Mouse (Mus musculus) embryonic facial prominence, embryonic 10.5 days (tissue): ENCODE data around the gene Tubb2a. TPM values are rescaled to one million over a fixed set of nuclear protein-coding genes. Genes with fewer than 3 reads are reported as not detected.

Source experiments
- DNase-seq: peaks from one replicate; pipeline ENCODE4 v3.0.0-alpha.2; 2017; ENCODE audit warnings: low spot score
- H3K27ac ChIP-seq: fragments of 300-500 bp; sonication (generic); replicated peaks from 2 replicates; pipeline ENCODE4 v1.5.1; 2016; ENCODE audit warnings: mild to moderate bottlenecking
- H3K27me3 ChIP-seq: fragments of 300-500 bp; sonication (generic); replicated peaks from 2 replicates; pipeline ENCODE4 v1.6.1; 2016; ENCODE audit warnings: low read depth, mild to moderate bottlenecking; ENCODE audit not compliant: poor library complexity, severe bottlenecking
- H3K36me3 ChIP-seq: fragments of 300-500 bp; sonication (generic); replicated peaks from 2 replicates; pipeline ENCODE4 v1.6.1; 2016; ENCODE audit warnings: mild to moderate bottlenecking, moderate library complexity
- H3K4me1 ChIP-seq: fragments of 300-500 bp; sonication (generic); 2 replicates; pipeline ENCODE4 v1.6.1; 2016
- H3K4me3 ChIP-seq: fragments of 300-500 bp; sonication (generic); 2 replicates; pipeline ENCODE4 v1.5.1; 2016; ENCODE audit warnings: mild to moderate bottlenecking, moderate library complexity
- H3K9me3 ChIP-seq: fragments of 300-500 bp; sonication (generic); 2 replicates; pipeline ENCODE4 v1.6.1; 2016; ENCODE audit warnings: mild to moderate bottlenecking
- WGBS: fragments of 180-500 bp; shearing (Covaris S2); methylation state at CpG from one replicate; pipeline ENCODE4 v1.1.7; 2016; 5-methylcytosine and 5-hydroxymethylcytosine counted together
- polyA plus RNA-seq: library from polyadenylated mRNA; unstranded; fragments of >200 nt; fragmentation: Nextera tagmentation; extraction: Ambion mirVana; gene quantifications from 2 replicates; pipeline ENCODE4 v1.2.1, GENCODE M21; 2016

Tubb2a gene
- polyA plus RNA-seq, 1 experiment from 2014 or later = 101 TPM

DNA sequence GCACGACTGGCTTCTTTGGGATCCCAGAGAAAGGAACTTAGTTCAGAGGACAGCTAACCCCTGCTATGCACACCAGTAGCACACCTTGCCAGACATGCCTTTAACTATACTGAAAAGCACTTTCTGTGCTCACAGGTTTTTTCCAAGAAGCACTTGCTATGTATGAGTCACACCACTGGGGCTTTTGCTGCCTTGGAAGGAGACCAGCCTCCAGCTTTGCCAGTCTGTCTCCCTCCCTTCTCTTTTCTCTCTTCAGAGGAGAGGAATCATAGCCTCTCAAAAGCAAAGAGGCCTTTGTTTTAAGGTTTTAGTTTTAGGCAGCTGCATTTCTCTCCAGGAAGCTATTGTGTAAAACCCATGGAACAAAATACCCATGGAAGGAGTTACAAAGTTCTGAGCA lies 11.5 kb downstream of the Tubb2a start:
- 64% methylated on average over 1 of the region's 1 CpGs for WGBS
- peaks cover 8% of the 10 kb centered on the region for H3K36me3 ChIP-seq
- no peaks in the 10 kb centered on the region for H3K9me3 ChIP-seq
- peaks cover 22% of the 10 kb centered on the region for H3K4me1 ChIP-seq
- H3K4me3 ChIP-seq = no peak overlapping the region
- H3K27me3 ChIP-seq = no peaks in the 10 kb centered on the region
- DNase-seq = no peak
- no peak overlapping the region for H3K27ac ChIP-seq

DNA sequence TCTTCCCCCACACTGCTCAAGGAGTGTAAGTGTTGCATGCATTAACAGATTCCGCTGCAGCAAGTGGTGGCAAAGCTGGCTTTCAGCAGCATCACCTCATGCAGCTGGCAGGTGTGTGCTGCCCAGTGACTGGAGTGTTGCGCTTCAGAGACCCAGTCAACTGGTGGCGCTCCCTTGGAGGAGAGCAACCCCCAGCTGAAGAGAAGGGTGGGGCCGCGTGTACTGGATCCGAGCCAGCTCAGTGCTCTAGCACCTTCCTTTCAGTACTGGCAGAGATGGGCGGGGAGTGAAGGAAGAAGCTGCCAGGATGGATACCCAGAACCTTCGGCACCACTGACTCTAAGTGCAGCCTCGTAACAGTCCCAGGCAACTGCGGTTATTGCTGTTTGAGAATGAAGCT lies 15.3 kb downstream of the Tubb2a start:
- Histone ChIP-seq H3K4me3 (no peak overlapping the region), H3K36me3 (peaks cover 23% of the 10 kb centered on the region), H3K27ac (no peak overlapping the region), H3K9me3 (no peaks in the 10 kb centered on the region), H3K27me3 (no peaks in the 10 kb centered on the region), H3K4me1 (no peaks in the 10 kb centered on the region)
- DNase-seq = no peak
- 88% methylated on average over 10 of the region's 10 CpGs for WGBS

GRCm38 (mm10) chr13:34060061-34060460 lies 17.7 kb downstream of the Tubb2a start:
- no peak for DNase-seq
- Histone ChIP-seq H3K27me3 (no peaks in the 10 kb centered on the region), H3K36me3 (peaks cover 45% of the 10 kb centered on the region), H3K27ac (no peak overlapping the region), H3K4me1 (no peaks in the 10 kb centered on the region), H3K4me3 (no peak overlapping the region), H3K9me3 (no peaks in the 10 kb centered on the region)
- WGBS = 92% methylated on average over 9 of the region's 9 CpGs

- no peak for DNase-seq
- H3K9me3 ChIP-seq = no peaks in the 10 kb centered on the region
- H3K4me3 ChIP-seq = no peak overlapping the region
- no peak overlapping the region for H3K27ac ChIP-seq
- no peaks in the 10 kb centered on the region for H3K27me3 ChIP-seq
- H3K36me3 ChIP-seq = peaks cover 41% of the 10 kb centered on the region
- 89% methylated on average over 1 of the region's 1 CpGs for whole genome bisulfite sequencing
- H3K4me1 ChIP-seq = no peaks in the 10 kb centered on the region
These were observed 20.6 kb downstream of the Tubb2a start for GRCm38 (mm10) chr13:34057252-34057651.

DNA sequence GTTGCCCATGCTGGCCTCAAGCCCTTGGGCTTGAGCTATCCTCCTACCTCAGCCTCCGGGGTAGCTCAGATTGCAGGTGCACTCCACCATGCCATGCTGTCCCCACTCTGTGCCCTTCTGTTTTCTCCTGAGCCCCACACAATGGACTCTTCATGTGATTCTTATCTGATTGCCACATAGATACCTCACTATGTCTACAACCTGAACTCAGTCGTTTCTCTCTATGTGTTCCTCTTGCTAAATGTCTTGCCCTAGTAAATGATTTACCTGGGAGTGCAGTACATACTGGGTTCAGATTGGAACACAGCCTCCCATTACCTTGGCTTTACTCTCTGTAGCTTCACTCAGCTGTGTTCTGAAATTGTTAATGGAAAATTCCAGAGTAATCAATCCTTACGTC lies 22.8 kb downstream of the Tubb2a start:
- Histone ChIP-seq H3K4me1 (no peaks in the 10 kb centered on the region), H3K27ac (no peak overlapping the region), H3K27me3 (no peaks in the 10 kb centered on the region), H3K36me3 (peaks cover 48% of the 10 kb centered on the region), H3K9me3 (no peaks in the 10 kb centered on the region), H3K4me3 (no peak overlapping the region)
- DNase-seq = no peak
- WGBS = 89% methylated on average over 3 of the region's 3 CpGs

DNA sequence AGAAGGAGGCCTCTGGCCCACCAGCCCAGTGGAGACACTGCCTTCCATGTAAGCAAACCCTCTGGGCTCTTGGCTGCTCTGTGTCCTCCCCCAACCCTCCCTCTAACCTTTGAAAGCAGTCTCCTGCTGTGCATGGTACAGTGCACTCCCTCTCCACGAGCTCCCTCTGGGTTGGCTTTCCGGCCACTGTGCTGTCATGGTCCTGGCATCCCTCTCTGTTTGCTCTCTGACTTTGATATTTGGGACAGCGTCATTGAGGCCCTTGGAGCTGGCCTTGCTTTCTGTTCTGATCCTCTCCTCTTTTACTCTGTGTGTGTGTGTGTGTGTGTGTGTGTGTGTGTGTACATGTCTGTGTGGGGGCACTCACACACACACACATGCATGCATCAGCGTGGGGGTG lies 23.4 kb downstream of the Tubb2a start:
- no peak overlapping the region for H3K27ac ChIP-seq
- no peaks in the 10 kb centered on the region for H3K4me1 ChIP-seq
- H3K36me3 ChIP-seq = peaks cover 50% of the 10 kb centered on the region
- H3K27me3 ChIP-seq = no peaks in the 10 kb centered on the region
- no peaks in the 10 kb centered on the region for H3K9me3 ChIP-seq
- H3K4me3 ChIP-seq = no peak overlapping the region
- no peak for DNase-seq
- 62% methylated on average over 4 of the region's 4 CpGs for WGBS

- Histone ChIP-seq H3K9me3 (no peaks in the 10 kb centered on the region), H3K27ac (no peak overlapping the region), H3K27me3 (no peaks in the 10 kb centered on the region), H3K4me3 (no peak overlapping the region), H3K36me3 (peaks cover 50% of the 10 kb centered on the region), H3K4me1 (no peaks in the 10 kb centered on the region)
- 83% methylated on average over 13 of the region's 13 CpGs for WGBS
- no peak for DNase-seq
These were observed 24.0 kb downstream of the Tubb2a start for GRCm38 (mm10) chr13:34053673-34054282.

DNA sequence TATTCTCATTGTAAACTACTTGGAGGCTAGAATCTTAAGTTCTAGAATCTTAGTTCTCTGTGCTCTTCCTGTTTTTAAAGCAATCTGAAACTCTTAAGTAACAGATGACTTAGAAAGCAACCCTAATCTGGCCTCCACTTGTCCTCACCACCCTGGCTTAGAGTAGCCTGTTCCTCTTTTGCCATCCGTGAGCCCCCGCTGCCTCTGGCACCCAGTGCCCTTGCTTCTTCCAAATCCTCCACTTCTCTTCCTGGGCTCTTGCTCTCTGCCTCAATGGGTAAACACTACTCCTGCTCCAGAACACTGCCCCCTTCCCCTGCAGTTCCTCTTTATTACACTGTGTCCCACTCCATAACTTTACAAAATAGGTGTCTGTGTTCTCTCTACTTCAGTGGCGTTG lies 26.1 kb downstream of the Tubb2a start:
- Histone ChIP-seq H3K27ac (no peak overlapping the region), H3K27me3 (no peaks in the 10 kb centered on the region), H3K9me3 (no peaks in the 10 kb centered on the region), H3K4me3 (no peak overlapping the region), H3K36me3 (peaks cover 45% of the 10 kb centered on the region), H3K4me1 (no peaks in the 10 kb centered on the region)
- no peak for DNase-seq
- 94% methylated on average over 3 of the region's 3 CpGs for WGBS

- no peaks in the 10 kb centered on the region for H3K4me1 ChIP-seq
- 91% methylated on average over 8 of the region's 8 CpGs for WGBS
- H3K36me3 ChIP-seq = peaks cover 35% of the 10 kb centered on the region
These were observed 27.3 kb downstream of the Tubb2a start for GRCm38 (mm10) chr13:34050479-34050878.

GRCm38 (mm10) chr13:34047526-34047925 lies 30.3 kb downstream of the Tubb2a start:
- WGBS = 91% methylated on average over 3 of the region's 3 CpGs
- H3K4me1 ChIP-seq = peaks cover 3% of the 10 kb centered on the region; the same call in 1 of the 2 replicates
- no peak overlapping the region for H3K4me3 ChIP-seq
- H3K9me3 ChIP-seq = no peaks in the 10 kb centered on the region
- no peak for DNase-seq
- H3K36me3 ChIP-seq = peaks cover 26% of the 10 kb centered on the region
- H3K27me3 ChIP-seq = no peaks in the 10 kb centered on the region
- H3K27ac ChIP-seq = no peak overlapping the region

More at GRCm38 (mm10) chr13:34050479-34050878, 27.3 kb downstream of the Tubb2a start:
- DNase-seq = no peak
- H3K27me3 ChIP-seq = no peaks in the 10 kb centered on the region
- no peak overlapping the region for H3K27ac ChIP-seq
- no peaks in the 10 kb centered on the region for H3K9me3 ChIP-seq
- no peak overlapping the region for H3K4me3 ChIP-seq

DNA sequence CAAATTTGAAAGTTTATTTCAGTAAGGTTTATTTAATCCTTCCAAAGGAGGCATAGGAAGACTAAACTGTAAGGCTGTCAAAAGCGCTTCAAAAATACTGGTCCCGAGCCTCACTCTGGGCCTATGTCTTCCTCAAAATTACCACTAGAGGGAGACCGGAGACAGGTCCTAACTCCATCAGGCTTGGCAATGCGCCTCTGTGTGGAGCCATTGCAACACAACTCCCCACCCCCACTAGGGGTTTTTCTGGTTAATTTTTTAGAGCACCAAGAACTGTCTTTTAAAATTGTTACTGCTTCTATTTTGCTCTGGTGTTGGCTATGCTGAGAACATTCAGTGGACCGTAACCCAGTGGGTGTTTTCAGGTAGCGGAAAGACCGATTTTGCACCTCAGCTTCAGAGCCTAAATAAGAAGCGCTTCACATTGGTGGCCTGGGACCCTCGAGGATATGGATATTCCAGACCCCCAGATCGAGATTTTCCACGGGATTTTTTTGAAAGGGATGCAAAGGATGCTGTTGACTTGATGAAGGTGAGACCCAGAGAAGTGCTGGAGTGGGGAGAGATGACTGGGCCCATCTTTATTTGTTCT lies 31.3 kb downstream of the Tubb2a start:
- H3K27me3 ChIP-seq = no peaks in the 10 kb centered on the region
- 44% methylated on average over 11 of the region's 11 CpGs for WGBS
- H3K27ac ChIP-seq = no peak overlapping the region
- peaks cover 22% of the 10 kb centered on the region for H3K36me3 ChIP-seq
- peaks cover 3% of the 10 kb centered on the region; the same call in 1 of the 2 replicates for H3K4me1 ChIP-seq
- H3K4me3 ChIP-seq = no peak overlapping the region
- DNase-seq = peak; percentile 74
- no peaks in the 10 kb centered on the region for H3K9me3 ChIP-seq

GRCm38 (mm10) chr13:34045511-34046249 lies 32.1 kb downstream of the Tubb2a start:
- WGBS = 68% methylated on average over 5 of the region's 5 CpGs
- peaks cover 3% of the 10 kb centered on the region; the same call in 1 of the 2 replicates for H3K4me1 ChIP-seq
- no peaks in the 10 kb centered on the region for H3K9me3 ChIP-seq
- H3K27ac ChIP-seq = no peak overlapping the region
- H3K36me3 ChIP-seq = peaks cover 19% of the 10 kb centered on the region
- no peaks in the 10 kb centered on the region for H3K27me3 ChIP-seq
- no peak overlapping the region for H3K4me3 ChIP-seq
- DNase-seq = no peak
